Mouse (Mus musculus): ENCODE data around the gene Gm28048. TPM values are rescaled to one million over a fixed set of nuclear protein-coding genes. Genes with fewer than 3 reads are reported as not detected.

Gm28048 gene
- total and polyA plus RNA-seq, 2 experiments from 2014 or later = 3.4 TPM; not detected in 1

DNA sequence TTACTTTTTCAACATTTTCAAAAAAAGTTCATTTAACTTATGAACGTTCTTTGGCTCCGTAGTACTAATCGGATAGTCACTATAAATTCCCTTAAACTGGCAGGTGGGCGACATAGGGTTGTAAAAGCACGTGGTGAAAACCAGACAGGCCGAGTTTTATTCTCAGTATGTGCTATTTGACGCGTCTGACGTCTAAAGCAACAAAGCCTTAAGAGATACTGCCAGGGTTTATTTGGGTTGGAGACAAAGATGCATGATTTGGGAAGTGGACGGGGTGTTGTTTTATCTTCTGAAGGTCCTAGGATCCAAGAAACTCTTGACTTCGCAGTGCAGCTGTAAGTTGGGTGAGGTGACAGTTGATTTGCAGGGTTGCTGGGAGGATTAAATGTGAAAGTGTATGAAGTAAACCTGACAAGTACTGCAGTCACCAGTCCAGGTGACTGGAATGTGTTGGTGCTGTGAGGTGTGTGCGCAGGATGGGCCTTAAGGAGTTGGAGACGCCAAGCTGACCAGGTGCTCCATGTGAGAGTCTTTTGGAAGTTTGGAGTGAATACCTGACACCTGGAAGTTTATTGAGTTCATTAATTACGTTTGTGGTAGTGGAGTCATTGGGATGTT, 9.4 kb upstream of the Gm28048 start:
- Histone ChIP-seq H3K27me3 (ENCODE audit: insufficient read depth, low read length) (no peaks in the 10 kb centered on the region), H3K9me3 (ENCODE audit: low read length) (no peaks in the 10 kb centered on the region), H3K27ac (no peak overlapping the region), H3K4me1 (ENCODE audit: insufficient read depth, low read length) (peaks cover 10% of the 10 kb centered on the region), H3K4me3 (ENCODE audit: low read length) (peak overlapping the region; percentile 87), H3K9ac (replicated peaks; ENCODE audit: low read length) (peak overlapping the region; percentile 91), H3K36me3 (ENCODE audit: insufficient read depth, low read length) (peaks cover 23% of the 10 kb centered on the region), H3K4me2 (ENCODE audit: low read depth, low read length) (peak overlapping the region; percentile 87)
- no peak for TF ChIP-seq CTCF (IDR thresholded peaks at IDR 0.05; ENCODE audit: low read depth)
- DNase-seq (ENCODE audit: low spot score) = no peak
- ATAC-seq = no peak
- 13% methylated on average over 14 of the region's 14 CpGs for WGBS

GRCm38 (mm10) chr11:22990393-22991126, 8.7 kb upstream of the Gm28048 start, which contains the start of gene Cct4:
Gene Cct4, plus strand, starts transcription at chr11:22990519.
- H3K9me3 ChIP-seq (ENCODE audit: low read length) = no peaks in the 10 kb centered on the region
- no peaks in the 10 kb centered on the region for H3K27me3 ChIP-seq (ENCODE audit: insufficient read depth, low read length)
- TF ChIP-seq CTCF (IDR thresholded peaks at IDR 0.05; ENCODE audit: low read depth) = no peak
- H3K9ac ChIP-seq (replicated peaks; ENCODE audit: low read length) = peak within 1 kb of the TSS; percentile 91
- peak within 1 kb of the TSS; percentile 94 for H3K27ac ChIP-seq
- H3K4me1 ChIP-seq (ENCODE audit: insufficient read depth, low read length) = peaks cover 10% of the 10 kb centered on the region
- peak within 1 kb of the TSS; percentile 87 for H3K4me3 ChIP-seq (ENCODE audit: low read length)
- H3K4me2 ChIP-seq (ENCODE audit: low read depth, low read length) = peak within 1 kb of the TSS; percentile 87
- DNase-seq (ENCODE audit: low spot score) (peak; percentile 96), ATAC-seq (peak; percentile 99)
- H3K36me3 ChIP-seq (ENCODE audit: insufficient read depth, low read length) = peaks cover 18% of the 10 kb centered on the region
- under 1% methylated on average over 65 of the region's 66 CpGs for WGBS

- H3K36me3 ChIP-seq (ENCODE audit: insufficient read depth, low read length) = peaks cover 10% of the 10 kb centered on the region
- H3K27me3 ChIP-seq (ENCODE audit: insufficient read depth, low read length) = no peaks in the 10 kb centered on the region
- no peak for TF ChIP-seq CTCF (IDR thresholded peaks at IDR 0.05; ENCODE audit: low read depth)
- WGBS = 41% methylated on average over 1 of the region's 1 CpGs
- peak overlapping the region; percentile 91 for H3K9ac ChIP-seq (replicated peaks; ENCODE audit: low read length)
- peak overlapping the region; percentile 87 for H3K4me2 ChIP-seq (ENCODE audit: low read depth, low read length)
- no peak for ATAC-seq
- H3K4me3 ChIP-seq (ENCODE audit: low read length) = peak overlapping the region; percentile 87
- peaks cover 10% of the 10 kb centered on the region for H3K4me1 ChIP-seq (ENCODE audit: insufficient read depth, low read length)
- no peak for DNase-seq (ENCODE audit: low spot score)
- no peaks in the 10 kb centered on the region for H3K9me3 ChIP-seq (ENCODE audit: low read length)
- peak overlapping the region; percentile 94 for H3K27ac ChIP-seq
Observed at GRCm38 (mm10) chr11:22989786-22990185, 7.9 kb upstream of the Gm28048 start.

DNA sequence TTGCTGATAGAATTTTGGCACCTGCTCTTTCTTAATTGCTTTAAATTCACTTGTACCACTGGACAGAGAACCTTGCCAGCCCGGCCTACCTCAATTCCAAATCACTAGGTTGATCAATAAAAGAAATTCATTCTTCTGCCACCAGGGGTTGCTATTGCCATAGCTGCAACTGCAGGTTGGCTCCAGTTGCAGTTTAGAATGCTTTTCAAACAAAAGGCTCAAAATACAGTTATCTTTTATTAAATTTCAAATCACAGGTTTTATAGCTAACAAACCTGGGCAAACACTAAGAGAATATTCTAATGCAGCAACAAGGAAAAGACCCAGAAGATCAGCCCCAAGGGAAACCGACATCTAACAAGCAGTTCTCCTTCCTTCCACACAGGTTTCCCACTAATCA, 5.5 kb upstream of the Gm28048 start:
- WGBS = 40% methylated on average over 2 of the region's 2 CpGs
- peaks cover 10% of the 10 kb centered on the region for H3K4me1 ChIP-seq (ENCODE audit: insufficient read depth, low read length)
- TF ChIP-seq CTCF (IDR thresholded peaks at IDR 0.05; ENCODE audit: low read depth) = peak; percentile 84
- H3K4me2 ChIP-seq (ENCODE audit: low read depth, low read length) = no peak overlapping the region
- H3K9me3 ChIP-seq (ENCODE audit: low read length) = no peaks in the 10 kb centered on the region
- H3K27me3 ChIP-seq (ENCODE audit: insufficient read depth, low read length) = no peaks in the 10 kb centered on the region
- H3K27ac ChIP-seq = no peak overlapping the region
- no peaks in the 10 kb centered on the region for H3K36me3 ChIP-seq (ENCODE audit: insufficient read depth, low read length)
- ATAC-seq (no peak), DNase-seq (ENCODE audit: low spot score) (peak; percentile 87)
- no peak overlapping the region for H3K4me3 ChIP-seq (ENCODE audit: low read length)
- no peak overlapping the region for H3K9ac ChIP-seq (replicated peaks; ENCODE audit: low read length)

GRCm38 (mm10) chr11:22985510-22985909, 3.6 kb upstream of the Gm28048 start:
- ATAC-seq = no peak

DNA sequence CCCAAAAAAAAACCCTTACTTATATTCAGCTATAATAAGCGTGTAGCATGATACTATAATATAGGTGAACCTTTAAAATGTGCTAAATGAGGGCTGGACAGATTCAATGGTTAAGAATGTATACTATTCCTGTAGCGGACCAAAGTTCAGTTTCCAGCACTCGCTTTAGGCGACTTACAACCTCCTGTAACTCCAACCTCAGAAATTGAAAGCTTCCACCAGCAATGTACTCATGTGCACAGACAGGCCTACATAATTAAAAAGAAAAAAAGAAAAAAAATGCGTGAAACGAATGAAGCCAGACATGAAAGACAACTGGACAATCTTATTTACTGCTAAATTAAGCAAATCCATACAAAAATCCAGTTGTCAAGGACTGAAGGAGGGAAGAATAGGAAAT, 956 bp upstream of the Gm28048 start:
- peak overlapping the region; percentile 86; the same call in 1 of the 2 replicates for H3K27ac ChIP-seq
- WGBS = 72% methylated on average over 6 of the region's 6 CpGs
- no peak for ATAC-seq

More at GRCm38 (mm10) chr11:22985510-22985909, 3.6 kb upstream of the Gm28048 start:
- TF ChIP-seq CTCF (IDR thresholded peaks at IDR 0.05; ENCODE audit: low read depth) = no peak
- no peak overlapping the region for H3K4me2 ChIP-seq (ENCODE audit: low read depth, low read length)
- no peaks in the 10 kb centered on the region for H3K9me3 ChIP-seq (ENCODE audit: low read length)
- 84% methylated on average over 3 of the region's 3 CpGs for WGBS
- DNase-seq (ENCODE audit: low spot score) = no peak
- no peak overlapping the region for H3K9ac ChIP-seq (replicated peaks; ENCODE audit: low read length)
- no peaks in the 10 kb centered on the region for H3K36me3 ChIP-seq (ENCODE audit: insufficient read depth, low read length)
- no peak overlapping the region for H3K4me3 ChIP-seq (ENCODE audit: low read length)
- H3K27ac ChIP-seq = no peak overlapping the region
- peaks cover 5% of the 10 kb centered on the region for H3K4me1 ChIP-seq (ENCODE audit: insufficient read depth, low read length)
- no peaks in the 10 kb centered on the region for H3K27me3 ChIP-seq (ENCODE audit: insufficient read depth, low read length)

More for the DNA sequence above, 956 bp upstream of the Gm28048 start:
- Histone ChIP-seq H3K4me1 (ENCODE audit: insufficient read depth, low read length) (peaks cover 5% of the 10 kb centered on the region), H3K36me3 (ENCODE audit: insufficient read depth, low read length) (peaks cover 4% of the 10 kb centered on the region; the same call in 1 of the 2 replicates), H3K4me3 (ENCODE audit: low read length) (peak overlapping the region; percentile 53; the same call in 1 of the 2 replicates), H3K4me2 (ENCODE audit: low read depth, low read length) (peak overlapping the region; percentile 89), H3K9me3 (ENCODE audit: low read length) (no peaks in the 10 kb centered on the region), H3K27me3 (ENCODE audit: insufficient read depth, low read length) (no peaks in the 10 kb centered on the region), H3K9ac (replicated peaks; ENCODE audit: low read length) (no peak overlapping the region; the same call in 1 of the 2 replicates)
- no peak for DNase-seq (ENCODE audit: low spot score)
- no peak for TF ChIP-seq CTCF (IDR thresholded peaks at IDR 0.05; ENCODE audit: low read depth)
